Comparison of ENCODE assay signal across 11 mouse cellular contexts in genomic region chr13:117284036-117284435, GRCm38 (mm10).
DNase-seq lines count a peak whose midpoint lies in the region; ATAC-seq lines count a peak whose summit lies in the region.
"Had no signal": no experiment of that assay in that cellular context is flagged by ENCODE, and none has a peak within 500 bp of the region (broad histone marks: within the 10 kb centered on the region; RNA-seq: fewer than 3 reads in every experiment).

No protein-coding gene starts in this region.

- no peaks in the 10 kb centered on the region for H3K4me1 ChIP-seq in intestine, embryonic 16.5 days (ENCODE audit: control insufficient read depth, insufficient read depth, low read length)

- WGBS in intestine, embryonic 16.5 days, result 77% methylated on average over 4 of the region's 4 CpGs

- no peaks in the 10 kb centered on the region for H3K9me3 ChIP-seq in intestine, embryonic 16.5 days (ENCODE audit: control insufficient read depth, low read length)

- H3K9ac ChIP-seq in intestine, embryonic 16.5 days (ENCODE audit: low read depth, low read length), result no peak overlapping the region

- H3K27me3 ChIP-seq in intestine, embryonic 16.5 days (replicated peaks; ENCODE audit: control insufficient read depth, insufficient read depth, low read length), result no peaks in the 10 kb centered on the region

- no peaks in the 10 kb centered on the region for H3K36me3 ChIP-seq in intestine, embryonic 16.5 days (ENCODE audit: control insufficient read depth, insufficient read depth, low read length)

- H3K4me3 ChIP-seq in intestine, embryonic 16.5 days (ENCODE audit: low read length), result no peak overlapping the region
- H3K4me3 ChIP-seq: erythroblast, embryonic 14.5 days had no signal

- peak; percentile 94 for ATAC-seq in CD4-positive, CD25-positive, alpha-beta regulatory T cell, adult 4 months
- no peak for ATAC-seq in intestine, embryonic 16.5 days
- ATAC-seq: hindbrain, embryonic 16.5 days had no signal

- peak; percentile 31 for DNase-seq in A20 (ENCODE audit: low read depth, low spot score)
- peak; percentile 19 to 29 for DNase-seq in lung, postnatal 4 days
- DNase-seq in spleen, postnatal 14 days (ENCODE audit: low spot score in 2 of 2), result peak; percentile 10 to 24
- DNase-seq in cerebellum, adult 9-10 months, result no peak
- DNase-seq in embryo, embryonic 10 days (ENCODE audit: low spot score), result no peak
- DNase-seq: adrenal gland, postnatal 25 days; cerebellum, postnatal 10 days had no signal

- H3K4me2 ChIP-seq in intestine, embryonic 16.5 days (ENCODE audit: low read depth, low read length), result no peak overlapping the region

- no peak overlapping the region for H3K27ac ChIP-seq in intestine, embryonic 16.5 days (ENCODE audit: low read length)

Comparison
In these comparisons a context has a peak if more than half of its experiments do, and no peak if none do; other contexts are left out.
1. DNase-seq: peak in A20 (single experiment), lung, postnatal 4 days (2 of 2) and spleen, postnatal 14 days (2 of 2); none in cerebellum, adult 9-10 months (single experiment) and embryo, embryonic 10 days (single experiment).